Mouse (Mus musculus) ES-Bruce4 (cell line): Measurements from ENCODE around the gene Cd52. TPM values are rescaled to one million over a fixed set of nuclear protein-coding genes. Genes with fewer than 3 reads are reported as not detected.

Experiments used
- H3K27ac ChIP-seq: 2 replicates; pipeline ENCODE4 v1.5.1; 2012; ENCODE audit warnings: low read length, inconsistent platforms; ENCODE audit not compliant: insufficient read depth
- H3K27me3 ChIP-seq: 2 replicates; pipeline ENCODE4 v1.6.1; 2012; ENCODE audit warnings: mild to moderate bottlenecking, low read length, inconsistent platforms; ENCODE audit not compliant: control insufficient read depth, poor library complexity, insufficient read depth, severe bottlenecking
- H3K36me3 ChIP-seq: 2 replicates; pipeline ENCODE4 v1.6.1; 2012; ENCODE audit warnings: inconsistent platforms, mild to moderate bottlenecking, low read length, moderate library complexity; ENCODE audit not compliant: control insufficient read depth, poor library complexity, insufficient read depth, severe bottlenecking
- H3K4me1 ChIP-seq: one replicate; pipeline ENCODE4 v1.8.1; 2011; ENCODE audit warnings: low read length; ENCODE audit not compliant: control insufficient read depth, insufficient read depth
- H3K4me3 ChIP-seq: 2 replicates; pipeline ENCODE4 v1.5.1; 2011; ENCODE audit warnings: low read depth, mild to moderate bottlenecking, low read length
- H3K9ac ChIP-seq: 2 replicates; pipeline ENCODE4 v1.6.1; 2012; ENCODE audit warnings: low read depth, mild to moderate bottlenecking, inconsistent platforms; ENCODE audit not compliant: poor library complexity, severe bottlenecking
- H3K9me3 ChIP-seq: replicated peaks from 2 replicates; pipeline ENCODE4 v1.6.1; 2012; ENCODE audit warnings: mild to moderate bottlenecking, low read length, inconsistent platforms; ENCODE audit not compliant: control insufficient read depth, poor library complexity, insufficient read depth, severe bottlenecking
- CTCF ChIP-seq: IDR thresholded peaks from one replicate; pipeline ENCODE4 v1.8.1; 2011; ENCODE audit warnings: low read depth, low read length
- EP300 ChIP-seq: IDR thresholded peaks from 2 replicates; pipeline ENCODE4 v1.6.1; 2011; ENCODE audit warnings: low read depth, low read length; ENCODE audit not compliant: insufficient read depth
- POLR2A ChIP-seq: IDR thresholded peaks from one replicate; pipeline ENCODE4 v1.8.1; 2011; ENCODE audit warnings: low read length; ENCODE audit not compliant: insufficient read depth
- polyA plus RNA-seq: library from polyadenylated mRNA; stranded (reverse); fragments of >200 nt; gene quantifications from 2 replicates; pipeline ENCODE4 v1.2.4, GENCODE M21; 2011; ENCODE audit warnings: low read depth; ENCODE audit not compliant: missing spikeins, insufficient read depth, insufficient read length

Gene Cd52
- polyA plus RNA-seq, 1 experiment = not detected

GRCm38 (mm10) chr4:134098628-134099027 lies 3.7 kb upstream of the Cd52 start:
- Histone ChIP-seq H3K4me3 (no peak overlapping the region), H3K4me1 (peaks cover 2% of the 10 kb centered on the region), H3K36me3 (no peaks in the 10 kb centered on the region), H3K27me3 (no peaks in the 10 kb centered on the region), H3K9me3 (no peaks in the 10 kb centered on the region), H3K27ac (no peak overlapping the region), H3K9ac (no peak overlapping the region)
- no peak for TF ChIP-seq POLR2A
- no peak for TF ChIP-seq CTCF
- no peak for TF ChIP-seq EP300

GRCm38 (mm10) chr4:134097015-134097608 lies 2.2 kb upstream of the Cd52 start:
- no peak overlapping the region for H3K4me3 ChIP-seq
- H3K9ac ChIP-seq = no peak overlapping the region
- H3K9me3 ChIP-seq = no peaks in the 10 kb centered on the region
- peaks cover 2% of the 10 kb centered on the region for H3K4me1 ChIP-seq
- no peaks in the 10 kb centered on the region for H3K36me3 ChIP-seq
- TF ChIP-seq POLR2A = no peak
- no peak for TF ChIP-seq CTCF
- TF ChIP-seq EP300 = no peak
- H3K27ac ChIP-seq = no peak overlapping the region
- no peaks in the 10 kb centered on the region for H3K27me3 ChIP-seq

- Histone ChIP-seq H3K36me3 (no peaks in the 10 kb centered on the region), H3K4me1 (peaks cover 2% of the 10 kb centered on the region), H3K27me3 (no peaks in the 10 kb centered on the region), H3K4me3 (no peak overlapping the region), H3K9ac (no peak overlapping the region), H3K27ac (no peak overlapping the region), H3K9me3 (no peaks in the 10 kb centered on the region)
- no peak for TF ChIP-seq POLR2A
- TF ChIP-seq CTCF = no peak
- TF ChIP-seq EP300 = no peak
Observed at GRCm38 (mm10) chr4:134096120-134096519, 1.2 kb upstream of the Cd52 start.

GRCm38 (mm10) chr4:134094004-134094564 lies 798 bp downstream of the Cd52 start:
- TF ChIP-seq POLR2A = no peak
- TF ChIP-seq EP300 = no peak
- H3K9me3 ChIP-seq = no peaks in the 10 kb centered on the region

GRCm38 (mm10) chr4:134092382-134093288 lies 2.2 kb downstream of the Cd52 start:
- no peaks in the 10 kb centered on the region for H3K36me3 ChIP-seq

More at GRCm38 (mm10) chr4:134094004-134094564, 798 bp downstream of the Cd52 start:
- Histone ChIP-seq H3K4me3 (no peak overlapping the region), H3K36me3 (no peaks in the 10 kb centered on the region), H3K27me3 (no peaks in the 10 kb centered on the region), H3K4me1 (peaks cover 2% of the 10 kb centered on the region), H3K9ac (no peak overlapping the region), H3K27ac (no peak overlapping the region)

GRCm38 (mm10) chr4:134091225-134091529 lies 3.7 kb downstream of the Cd52 start:
- Histone ChIP-seq H3K4me3 (no peak overlapping the region), H3K9me3 (no peaks in the 10 kb centered on the region), H3K4me1 (peaks cover 2% of the 10 kb centered on the region), H3K27ac (no peak overlapping the region), H3K9ac (no peak overlapping the region), H3K27me3 (no peaks in the 10 kb centered on the region), H3K36me3 (no peaks in the 10 kb centered on the region)
- TF ChIP-seq POLR2A (no peak), EP300 (no peak), CTCF (no peak)

More at GRCm38 (mm10) chr4:134092382-134093288, 2.2 kb downstream of the Cd52 start:
- H3K9ac ChIP-seq = no peak overlapping the region
- no peaks in the 10 kb centered on the region for H3K9me3 ChIP-seq
- TF ChIP-seq CTCF (peak; percentile 90), POLR2A (no peak)
- H3K4me1 ChIP-seq = peaks cover 2% of the 10 kb centered on the region
- no peaks in the 10 kb centered on the region for H3K27me3 ChIP-seq
- H3K27ac ChIP-seq = no peak overlapping the region
- H3K4me3 ChIP-seq = no peak overlapping the region
